Mouse (Mus musculus): ENCODE results near the gene Frg2f1. TPM values are rescaled to one million over a fixed set of nuclear protein-coding genes. Genes with fewer than 3 reads are reported as not detected.

Gene Frg2f1
- polyA plus RNA-seq, 1 experiment from 2014 or later, result 8.6 TPM

DNA sequence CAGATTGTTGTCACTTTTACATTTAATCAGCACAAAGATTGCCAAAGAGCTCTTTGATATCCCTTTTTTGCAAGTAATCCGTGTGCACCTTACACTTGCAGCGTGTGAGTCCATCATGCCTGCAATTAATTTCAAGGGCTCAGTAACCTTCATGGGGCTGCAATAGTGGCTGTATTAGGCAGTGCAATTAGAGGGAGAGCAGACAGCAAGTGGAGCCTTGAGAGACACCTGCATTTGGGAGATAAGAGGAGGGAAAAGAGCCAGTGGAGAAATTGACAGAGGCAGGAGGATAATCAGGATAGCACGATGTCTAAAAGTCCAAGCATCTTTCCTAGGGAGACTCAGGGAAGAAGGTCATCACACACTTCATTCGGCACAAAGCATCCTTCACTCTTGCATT, 15.8 kb downstream of the Frg2f1 start:
- H3K4me1 ChIP-seq (replicated peaks; ENCODE audit: control insufficient read depth, insufficient read depth, low read length), result no peaks in the 10 kb centered on the region
- H3K9ac ChIP-seq (replicated peaks; ENCODE audit: low read depth, low read length), result no peak overlapping the region
- H3K27ac ChIP-seq (ENCODE audit: low read length), result peak overlapping the region; percentile 45; the same call in 1 of the 2 replicates
- 69% methylated on average over 4 of the region's 4 CpGs for WGBS
- no peaks in the 10 kb centered on the region for H3K9me3 ChIP-seq (ENCODE audit: control insufficient read depth, low read length)
- H3K4me2 ChIP-seq (ENCODE audit: low read length), result no peak overlapping the region
- H3K27me3 ChIP-seq (replicated peaks; ENCODE audit: control insufficient read depth, insufficient read depth, low read length), result no peaks in the 10 kb centered on the region
- no peak overlapping the region for H3K4me3 ChIP-seq (replicated peaks; ENCODE audit: low read length)
- no peaks in the 10 kb centered on the region for H3K36me3 ChIP-seq (ENCODE audit: control insufficient read depth, insufficient read depth)
- ATAC-seq, result no peak

- Histone ChIP-seq H3K4me1 (replicated peaks; ENCODE audit: control insufficient read depth, insufficient read depth, low read length) (no peaks in the 10 kb centered on the region), H3K9me3 (ENCODE audit: control insufficient read depth, low read length) (no peaks in the 10 kb centered on the region), H3K9ac (replicated peaks; ENCODE audit: low read depth, low read length) (no peak overlapping the region), H3K27ac (ENCODE audit: low read length) (no peak overlapping the region), H3K4me3 (replicated peaks; ENCODE audit: low read length) (no peak overlapping the region), H3K27me3 (replicated peaks; ENCODE audit: control insufficient read depth, insufficient read depth, low read length) (no peaks in the 10 kb centered on the region), H3K36me3 (ENCODE audit: control insufficient read depth, insufficient read depth) (no peaks in the 10 kb centered on the region), H3K4me2 (ENCODE audit: low read length) (no peak overlapping the region)
- ATAC-seq, result no peak
- 71% methylated on average over 3 of the region's 3 CpGs for WGBS
Measured at GRCm38 (mm10) chr4:119512731-119513141, 26.6 kb downstream of the Frg2f1 start.

DNA sequence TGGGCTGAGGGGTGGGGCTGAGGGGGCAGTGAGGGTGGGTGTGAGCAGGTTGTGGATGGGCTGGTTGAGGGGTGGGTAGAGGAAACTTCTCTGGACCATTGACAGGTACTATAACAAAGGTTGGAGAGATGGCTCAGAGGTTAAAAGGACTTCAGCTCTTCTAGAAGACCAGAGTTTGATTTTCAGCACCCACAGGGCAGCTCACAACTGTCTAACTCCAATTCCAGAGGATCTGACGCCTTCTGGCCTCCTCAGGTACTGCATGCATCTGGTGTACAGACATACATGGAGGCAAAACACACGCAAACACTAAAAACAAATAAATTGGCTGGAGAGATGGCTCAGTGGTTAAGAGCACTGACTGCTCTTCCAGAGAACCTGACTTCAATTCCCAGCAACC, 27.7 kb downstream of the Frg2f1 start:
- Histone ChIP-seq H3K36me3 (ENCODE audit: control insufficient read depth, insufficient read depth) (no peaks in the 10 kb centered on the region), H3K4me2 (ENCODE audit: low read length) (no peak overlapping the region), H3K27ac (ENCODE audit: low read length) (no peak overlapping the region), H3K9ac (replicated peaks; ENCODE audit: low read depth, low read length) (no peak overlapping the region), H3K4me1 (replicated peaks; ENCODE audit: control insufficient read depth, insufficient read depth, low read length) (no peaks in the 10 kb centered on the region), H3K9me3 (ENCODE audit: control insufficient read depth, low read length) (no peaks in the 10 kb centered on the region), H3K27me3 (replicated peaks; ENCODE audit: control insufficient read depth, insufficient read depth, low read length) (no peaks in the 10 kb centered on the region), H3K4me3 (replicated peaks; ENCODE audit: low read length) (no peak overlapping the region)
- 60% methylated on average over 2 of the region's 2 CpGs for WGBS
- ATAC-seq, result no peak

GRCm38 (mm10) chr4:119498319-119498848, 40.9 kb downstream of the Frg2f1 start:
- Histone ChIP-seq H3K4me3 (replicated peaks; ENCODE audit: low read length) (no peak overlapping the region), H3K27me3 (replicated peaks; ENCODE audit: control insufficient read depth, insufficient read depth, low read length) (no peaks in the 10 kb centered on the region; the same call in 1 of the 2 replicates), H3K4me2 (ENCODE audit: low read length) (no peak overlapping the region), H3K4me1 (replicated peaks; ENCODE audit: control insufficient read depth, insufficient read depth, low read length) (no peaks in the 10 kb centered on the region), H3K9me3 (ENCODE audit: control insufficient read depth, low read length) (no peaks in the 10 kb centered on the region), H3K27ac (ENCODE audit: low read length) (no peak overlapping the region), H3K36me3 (ENCODE audit: control insufficient read depth, insufficient read depth) (no peaks in the 10 kb centered on the region), H3K9ac (replicated peaks; ENCODE audit: low read depth, low read length) (no peak overlapping the region)
- ATAC-seq, result no peak
- WGBS, result 57% methylated on average over 5 of the region's 5 CpGs

- Histone ChIP-seq H3K9me3 (ENCODE audit: control insufficient read depth, low read length) (no peaks in the 10 kb centered on the region), H3K9ac (replicated peaks; ENCODE audit: low read depth, low read length) (peak overlapping the region; percentile 80), H3K4me2 (ENCODE audit: low read length) (peak overlapping the region; percentile 88), H3K4me3 (replicated peaks; ENCODE audit: low read length) (peak overlapping the region; percentile 74), H3K4me1 (replicated peaks; ENCODE audit: control insufficient read depth, insufficient read depth, low read length) (peaks cover 16% of the 10 kb centered on the region), H3K27me3 (replicated peaks; ENCODE audit: control insufficient read depth, insufficient read depth, low read length) (no peaks in the 10 kb centered on the region; the same call in 1 of the 2 replicates), H3K27ac (ENCODE audit: low read length) (peak overlapping the region; percentile 58; the same call in 1 of the 2 replicates), H3K36me3 (ENCODE audit: control insufficient read depth, insufficient read depth) (no peaks in the 10 kb centered on the region)
- ATAC-seq, result peak; percentile 21; the same call in 1 of the 2 replicates
- WGBS, result 36% methylated on average over 10 of the region's 10 CpGs
Measured at GRCm38 (mm10) chr4:119492933-119493327, 46.4 kb downstream of the Frg2f1 start.

DNA sequence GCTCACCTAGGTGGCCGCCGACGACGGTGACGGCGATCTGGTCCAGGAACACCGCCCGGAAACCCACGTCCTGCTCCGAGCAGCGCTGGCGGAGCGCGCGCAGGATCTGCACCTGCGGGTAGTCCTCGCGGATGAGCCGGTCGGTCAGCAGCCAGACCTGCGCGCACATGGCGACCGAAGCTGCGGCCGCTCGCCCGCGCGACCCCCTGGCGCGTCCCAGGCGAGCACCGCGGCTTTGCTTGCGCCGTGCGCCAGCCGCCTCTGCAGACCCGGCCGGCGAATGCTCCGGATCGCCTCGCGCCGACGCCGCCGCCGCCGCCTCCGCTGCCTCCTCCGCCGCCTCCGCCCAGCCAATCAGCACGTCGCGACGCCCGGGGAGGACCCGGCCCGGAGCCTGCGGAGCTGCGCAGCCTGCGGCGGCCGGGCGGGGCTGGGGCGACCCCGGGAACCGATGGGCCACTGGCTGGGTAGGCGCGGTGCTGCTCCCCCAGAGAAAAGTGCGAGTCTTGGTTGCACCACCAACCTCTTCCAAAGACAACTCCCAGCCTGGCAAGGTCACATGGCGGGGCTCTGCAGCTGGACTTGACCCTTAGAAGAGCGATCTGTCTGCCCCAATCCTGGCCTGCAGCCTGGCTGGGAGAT, 46.9 kb downstream of the Frg2f1 start, which contains the start of gene Rimkla:
Gene Rimkla (minus strand): TSS at position 338 of the 642 bp plus-strand sequence.
- Histone ChIP-seq H3K9ac (replicated peaks; ENCODE audit: low read depth, low read length) (peak within 1 kb of the TSS; percentile 80), H3K9me3 (ENCODE audit: control insufficient read depth, low read length) (no peaks in the 10 kb centered on the region), H3K4me3 (replicated peaks; ENCODE audit: low read length) (peak within 1 kb of the TSS; percentile 74), H3K4me2 (ENCODE audit: low read length) (peak within 1 kb of the TSS; percentile 88), H3K27ac (ENCODE audit: low read length) (peak within 1 kb of the TSS; percentile 58), H3K27me3 (replicated peaks; ENCODE audit: control insufficient read depth, insufficient read depth, low read length) (no peaks in the 10 kb centered on the region; the same call in 1 of the 2 replicates), H3K36me3 (ENCODE audit: control insufficient read depth, insufficient read depth) (no peaks in the 10 kb centered on the region), H3K4me1 (replicated peaks; ENCODE audit: control insufficient read depth, insufficient read depth, low read length) (peaks cover 16% of the 10 kb centered on the region)
- ATAC-seq, result peak; percentile 97
- under 1% methylated on average over 73 of the region's 77 CpGs for WGBS

DNA sequence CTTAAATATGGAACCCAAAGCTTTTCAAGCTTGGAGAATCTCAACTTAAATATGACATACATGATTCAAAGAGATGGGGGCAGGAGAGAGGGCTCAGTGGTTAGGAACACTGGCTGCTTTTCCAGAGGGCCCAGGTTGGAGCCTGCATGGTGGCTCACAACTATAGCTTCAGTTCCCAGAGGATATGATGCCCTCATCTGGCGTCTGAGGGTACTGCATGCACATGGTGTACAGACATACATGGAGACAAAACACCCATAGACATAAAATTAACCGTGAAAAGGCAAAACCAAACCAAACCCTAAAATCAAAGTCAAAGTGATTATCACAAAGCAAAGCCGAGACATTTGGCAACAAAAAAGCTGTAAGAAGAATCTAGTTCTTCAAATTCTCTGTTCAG, 48.5 kb downstream of the Frg2f1 start:
- no peak overlapping the region for H3K4me2 ChIP-seq (ENCODE audit: low read length)
- ATAC-seq, result no peak

DNA sequence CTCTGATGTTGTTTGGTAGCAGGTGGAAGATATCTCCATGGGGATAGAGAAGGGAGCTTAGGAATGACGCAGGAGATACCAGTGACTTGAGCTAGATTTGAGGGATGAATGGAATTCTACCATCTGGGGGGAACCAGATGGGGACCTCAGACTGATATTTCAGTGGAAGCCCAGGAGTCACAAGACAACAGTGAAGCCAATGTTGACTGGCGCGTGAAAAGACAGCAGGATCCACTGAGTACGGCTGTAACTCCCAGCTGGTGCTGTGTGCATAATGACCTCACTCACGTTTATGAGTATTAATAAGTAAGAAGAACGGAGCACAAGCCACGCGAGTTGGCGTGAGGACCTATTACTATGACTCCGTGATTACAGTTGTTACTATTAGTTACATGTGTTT, 49.7 kb downstream of the Frg2f1 start:
- no peak overlapping the region for H3K27ac ChIP-seq (ENCODE audit: low read length)
- H3K36me3 ChIP-seq (ENCODE audit: control insufficient read depth, insufficient read depth), result no peaks in the 10 kb centered on the region
- no peak overlapping the region for H3K4me2 ChIP-seq (ENCODE audit: low read length)
- peaks cover 16% of the 10 kb centered on the region for H3K4me1 ChIP-seq (replicated peaks; ENCODE audit: control insufficient read depth, insufficient read depth, low read length)
- no peak overlapping the region for H3K4me3 ChIP-seq (replicated peaks; ENCODE audit: low read length)
- no peak for ATAC-seq
- no peaks in the 10 kb centered on the region; the same call in 1 of the 2 replicates for H3K27me3 ChIP-seq (replicated peaks; ENCODE audit: control insufficient read depth, insufficient read depth, low read length)
- no peak overlapping the region for H3K9ac ChIP-seq (replicated peaks; ENCODE audit: low read depth, low read length)
- WGBS, result 65% methylated on average over 10 of the region's 10 CpGs
- H3K9me3 ChIP-seq (ENCODE audit: control insufficient read depth, low read length), result no peaks in the 10 kb centered on the region

More for the DNA sequence above, 48.5 kb downstream of the Frg2f1 start:
- H3K4me3 ChIP-seq (replicated peaks; ENCODE audit: low read length), result no peak overlapping the region
- peaks cover 16% of the 10 kb centered on the region for H3K4me1 ChIP-seq (replicated peaks; ENCODE audit: control insufficient read depth, insufficient read depth, low read length)
- no peak overlapping the region for H3K27ac ChIP-seq (ENCODE audit: low read length)
- H3K9me3 ChIP-seq (ENCODE audit: control insufficient read depth, low read length), result no peaks in the 10 kb centered on the region
- H3K27me3 ChIP-seq (replicated peaks; ENCODE audit: control insufficient read depth, insufficient read depth, low read length), result no peaks in the 10 kb centered on the region; the same call in 1 of the 2 replicates
- WGBS, result 78% methylated on average over 3 of the region's 3 CpGs
- no peaks in the 10 kb centered on the region for H3K36me3 ChIP-seq (ENCODE audit: control insufficient read depth, insufficient read depth)
- no peak overlapping the region for H3K9ac ChIP-seq (replicated peaks; ENCODE audit: low read depth, low read length)

DNA sequence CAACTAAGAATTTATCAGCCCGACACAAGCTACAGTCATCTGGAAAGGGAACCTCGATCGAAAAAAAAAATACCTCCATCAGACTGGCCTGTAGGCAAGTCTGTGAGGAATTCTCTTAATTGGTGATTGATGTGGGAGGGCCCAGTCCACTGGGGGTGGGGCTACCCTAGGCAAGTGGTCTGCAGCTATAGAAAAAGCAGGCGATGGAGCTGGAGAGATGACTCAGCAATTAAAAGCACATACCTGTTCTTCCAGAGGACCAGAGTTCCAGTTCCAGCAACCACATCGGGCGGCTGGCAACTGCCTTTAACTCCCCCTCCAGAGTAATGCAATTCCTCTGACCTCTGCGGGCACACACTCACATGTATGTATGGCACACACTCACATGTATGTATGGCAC, 54.4 kb downstream of the Frg2f1 start:
- no peaks in the 10 kb centered on the region for H3K27me3 ChIP-seq (replicated peaks; ENCODE audit: control insufficient read depth, insufficient read depth, low read length)
- H3K4me1 ChIP-seq (replicated peaks; ENCODE audit: control insufficient read depth, insufficient read depth, low read length), result peaks cover 3% of the 10 kb centered on the region
- WGBS, result 75% methylated on average over 7 of the region's 7 CpGs
- no peak overlapping the region for H3K9ac ChIP-seq (replicated peaks; ENCODE audit: low read depth, low read length)
- no peaks in the 10 kb centered on the region for H3K9me3 ChIP-seq (ENCODE audit: control insufficient read depth, low read length)
- H3K36me3 ChIP-seq (ENCODE audit: control insufficient read depth, insufficient read depth), result no peaks in the 10 kb centered on the region
- H3K4me3 ChIP-seq (replicated peaks; ENCODE audit: low read length), result no peak overlapping the region
- ATAC-seq, result no peak
- H3K27ac ChIP-seq (ENCODE audit: low read length), result no peak overlapping the region
- no peak overlapping the region for H3K4me2 ChIP-seq (ENCODE audit: low read length)

Data from forebrain, embryonic 16.5 days (tissue).